Mouse (Mus musculus) heart, embryonic 15.5 days (tissue): ENCODE results near the gene Ncf4. TPM values are rescaled to one million over a fixed set of nuclear protein-coding genes. Genes with fewer than 3 reads are reported as not detected.
"Not testable (repeated sequence)": the region's sequence is repeated elsewhere in the genome, so short reads cannot be mapped to it uniquely, and the experiment has no call there.

ENCODE experiments used
- ATAC-seq: fragments of 200-750 bp; cut with Nextera tagmentation; replicated peaks from 2 replicates; pipeline ENCODE4 v1.8.0; 2017; ENCODE audit warnings: low read depth, moderate TSS enrichment; ENCODE audit not compliant: insufficient number of reproducible peaks, insufficient read depth, low FRiP score
- H3K27ac ChIP-seq: fragments of 300-500 bp; sonication (generic); 2 replicates; pipeline ENCODE4 v1.5.1; 2015; ENCODE audit warnings: mild to moderate bottlenecking, inconsistent platforms
- H3K27me3 ChIP-seq: fragments of 300-500 bp; sonication (generic); 2 replicates; pipeline ENCODE4 v1.6.1; 2015; ENCODE audit warnings: inconsistent platforms
- H3K36me3 ChIP-seq: fragments of 300-500 bp; sonication (generic); 2 replicates; pipeline ENCODE4 v1.6.1; 2015; ENCODE audit warnings: mild to moderate bottlenecking, inconsistent platforms
- H3K4me1 ChIP-seq: fragments of 300-500 bp; sonication (generic); replicated peaks from 2 replicates; pipeline ENCODE4 v1.6.1; 2015; ENCODE audit warnings: inconsistent platforms
- H3K4me2 ChIP-seq: fragments of 300-500 bp; sonication (generic); 2 replicates; pipeline ENCODE4 v1.6.1; 2015; ENCODE audit warnings: inconsistent platforms, mild to moderate bottlenecking, moderate library complexity
- H3K4me3 ChIP-seq: fragments of 300-500 bp; sonication (generic); 2 replicates; pipeline ENCODE4 v1.5.1; 2015; ENCODE audit warnings: mild to moderate bottlenecking, inconsistent platforms
- H3K9ac ChIP-seq: fragments of 300-500 bp; sonication (generic); 2 replicates; pipeline ENCODE4 v1.6.1; 2015; ENCODE audit warnings: mild to moderate bottlenecking, inconsistent platforms
- H3K9me3 ChIP-seq: fragments of 300-500 bp; sonication (generic); replicated peaks from 2 replicates; pipeline ENCODE4 v1.6.1; 2016; ENCODE audit warnings: inconsistent platforms
- WGBS: fragments of 180-500 bp; shearing (Covaris S2); methylation state at CpG from one replicate; pipeline ENCODE4 v1.1.7; 2015; ENCODE audit warnings: mixed read lengths; 5-methylcytosine and 5-hydroxymethylcytosine counted together
- polyA plus RNA-seq: library from polyadenylated mRNA; unstranded; fragments of >200 nt; fragmentation: Nextera tagmentation; extraction: Ambion mirVana; gene quantifications from 2 replicates; pipeline ENCODE4 v1.2.1, GENCODE M21; 2015

Gene Ncf4
- polyA plus RNA-seq, 1 experiment from 2014 or later = 4.0 TPM

GRCm38 (mm10) chr15:78257326-78258050, 12.9 kb downstream of the Ncf4 start:
- no peak overlapping the region for H3K9ac ChIP-seq
- H3K27me3 ChIP-seq = peaks cover 28% of the 10 kb centered on the region
- no peak; the same call in 1 of the 2 replicates for ATAC-seq
- H3K36me3 ChIP-seq = no peaks in the 10 kb centered on the region
- H3K9me3 ChIP-seq = no peaks in the 10 kb centered on the region
- 30% methylated on average over 7 of the region's 7 CpGs for WGBS
- H3K4me1 ChIP-seq = peaks cover 11% of the 10 kb centered on the region
- peak overlapping the region; percentile 51; the same call in 1 of the 2 replicates for H3K27ac ChIP-seq
- H3K4me3 ChIP-seq = no peak overlapping the region
- no peak overlapping the region for H3K4me2 ChIP-seq

- H3K27ac ChIP-seq = peak overlapping the region; percentile 51; the same call in 1 of the 2 replicates
- H3K4me2 ChIP-seq = no peak overlapping the region
- ATAC-seq = 0 out of 2 replicates have a peak, but pooled peaks have one; percentile 37
Observed at GRCm38 (mm10) chr15:78258246-78258865, 13.8 kb downstream of the Ncf4 start.

GRCm38 (mm10) chr15:78260668-78261333, 16.2 kb downstream of the Ncf4 start:
- Histone ChIP-seq H3K27me3 (no peaks in the 10 kb centered on the region; the same call in 1 of the 2 replicates), H3K36me3 (no peaks in the 10 kb centered on the region), H3K4me1 (peaks cover 11% of the 10 kb centered on the region), H3K4me3 (no peak overlapping the region), H3K4me2 (no peak overlapping the region), H3K9ac (no peak overlapping the region), H3K27ac (no peak overlapping the region), H3K9me3 (no peaks in the 10 kb centered on the region)
- no peak for ATAC-seq
- WGBS = 62% methylated on average over 13 of the region's 13 CpGs

More at GRCm38 (mm10) chr15:78258246-78258865, 13.8 kb downstream of the Ncf4 start:
- Histone ChIP-seq H3K27me3 (peaks cover 24% of the 10 kb centered on the region), H3K4me1 (peaks cover 11% of the 10 kb centered on the region), H3K36me3 (no peaks in the 10 kb centered on the region), H3K9ac (no peak overlapping the region), H3K9me3 (no peaks in the 10 kb centered on the region), H3K4me3 (no peak overlapping the region)
- 52% methylated on average over 10 of the region's 10 CpGs for WGBS

- Histone ChIP-seq H3K27ac (no peak overlapping the region), H3K4me3 (no peak overlapping the region), H3K27me3 (no peaks in the 10 kb centered on the region), H3K36me3 (no peaks in the 10 kb centered on the region), H3K4me2 (no peak overlapping the region), H3K9ac (no peak overlapping the region), H3K9me3 (no peaks in the 10 kb centered on the region), H3K4me1 (peaks cover 5% of the 10 kb centered on the region)
- 67% methylated on average over 3 of the region's 3 CpGs for WGBS
- no peak for ATAC-seq
Observed at GRCm38 (mm10) chr15:78263286-78263685, 18.7 kb downstream of the Ncf4 start.

DNA sequence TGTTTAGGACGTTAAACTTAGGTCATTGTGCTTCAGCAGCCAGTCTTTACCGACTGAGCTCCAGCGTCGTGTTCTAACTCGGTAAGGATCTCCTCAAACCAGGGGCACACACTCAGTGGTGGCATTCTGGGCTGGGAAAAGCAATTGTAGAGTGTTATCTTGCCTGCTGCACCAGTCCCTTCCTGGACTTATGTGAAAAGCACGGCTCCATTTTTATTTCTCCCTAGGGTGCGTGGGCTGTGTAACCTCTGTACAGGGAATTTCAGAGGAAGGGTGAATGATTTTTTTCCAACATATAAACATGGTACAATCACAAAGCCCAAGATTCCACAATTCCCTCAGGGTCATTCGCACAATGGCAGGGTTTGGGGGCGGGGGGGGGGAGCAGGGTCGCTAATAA, 22.8 kb downstream of the Ncf4 start:
- 68% methylated on average over 10 of the region's 10 CpGs for WGBS
- H3K27ac ChIP-seq = no peak overlapping the region
- no peaks in the 10 kb centered on the region for H3K4me1 ChIP-seq
- no peak overlapping the region for H3K4me3 ChIP-seq
- no peak overlapping the region for H3K9ac ChIP-seq
- no peak for ATAC-seq
- H3K36me3 ChIP-seq = no peaks in the 10 kb centered on the region
- H3K27me3 ChIP-seq = no peaks in the 10 kb centered on the region
- H3K4me2 ChIP-seq = no peak overlapping the region
- H3K9me3 ChIP-seq = no peaks in the 10 kb centered on the region

DNA sequence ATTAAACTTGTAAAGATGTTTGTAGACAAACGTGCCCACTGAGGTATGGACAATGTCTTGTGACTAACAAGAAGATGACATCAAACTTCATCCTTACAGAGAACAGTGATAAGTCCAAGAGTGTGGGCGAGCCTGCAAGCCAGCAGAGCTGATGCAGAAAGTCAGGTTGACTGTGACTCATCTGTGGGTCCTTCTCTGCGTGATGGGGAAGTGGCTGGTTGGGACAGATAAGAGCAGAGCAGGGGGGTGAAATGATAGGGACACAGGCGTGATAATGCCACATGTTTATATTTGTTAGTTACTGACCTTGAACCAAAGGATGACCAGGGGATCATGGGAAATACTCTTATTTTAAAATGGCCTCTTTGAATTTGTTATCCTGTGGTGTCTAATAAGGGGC, 23.3 kb downstream of the Ncf4 start:
- 0 out of 2 replicates have a peak, but pooled peaks have one; percentile 43 for ATAC-seq
- no peaks in the 10 kb centered on the region for H3K9me3 ChIP-seq
- H3K4me3 ChIP-seq = no peak overlapping the region
- H3K4me2 ChIP-seq = no peak overlapping the region
- 26% methylated on average over 4 of the region's 4 CpGs for WGBS
- no peaks in the 10 kb centered on the region for H3K4me1 ChIP-seq
- no peaks in the 10 kb centered on the region for H3K36me3 ChIP-seq
- H3K27me3 ChIP-seq = no peaks in the 10 kb centered on the region
- H3K27ac ChIP-seq = no peak overlapping the region
- no peak overlapping the region for H3K9ac ChIP-seq

DNA sequence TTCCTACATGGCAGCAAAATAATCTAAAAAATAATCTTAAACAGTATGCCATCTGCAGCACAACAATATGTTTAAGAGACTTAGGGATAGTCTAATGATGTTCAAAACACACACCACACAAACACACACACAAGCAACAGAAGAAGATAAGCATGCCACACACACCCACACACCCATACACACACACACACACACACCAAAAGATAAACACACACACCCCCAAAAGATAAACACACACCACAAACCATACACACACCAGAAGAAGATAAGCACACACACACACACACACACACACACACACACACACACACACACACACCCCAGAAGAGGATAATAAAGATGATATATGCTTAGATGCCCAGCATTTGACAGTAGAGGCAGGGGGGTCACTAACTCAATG, 26.6 kb downstream of the Ncf4 start:
- no peak overlapping the region for H3K27ac ChIP-seq
- H3K4me3 ChIP-seq = no peak overlapping the region
- no peak overlapping the region for H3K9ac ChIP-seq
- H3K4me2 ChIP-seq = no peak overlapping the region
- H3K27me3 ChIP-seq = no peaks in the 10 kb centered on the region
- ATAC-seq = no peak
- H3K9me3 ChIP-seq = no peaks in the 10 kb centered on the region
- H3K36me3 ChIP-seq = no peaks in the 10 kb centered on the region
- H3K4me1 ChIP-seq = no peaks in the 10 kb centered on the region

DNA sequence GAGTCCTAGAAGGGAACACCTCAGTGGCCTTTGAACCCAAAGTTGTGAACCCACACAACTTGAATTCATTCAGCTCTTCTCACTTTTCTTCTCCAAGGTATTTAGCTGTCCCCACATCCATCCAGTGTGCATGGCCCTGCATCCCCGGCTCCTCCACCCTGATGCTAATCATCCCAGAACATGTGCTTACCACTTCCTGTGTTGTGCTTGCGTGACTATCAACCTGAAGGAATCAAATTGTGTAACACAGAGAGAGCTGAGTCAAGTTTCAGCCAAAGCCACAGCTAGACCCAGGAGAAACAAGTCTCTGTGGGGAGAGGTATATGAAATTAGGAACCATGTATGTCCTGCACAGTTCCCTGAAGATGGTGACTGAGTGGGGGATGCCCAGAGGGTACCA, 33.7 kb downstream of the Ncf4 start:
- no peaks in the 10 kb centered on the region for H3K9me3 ChIP-seq
- 62% methylated on average over 2 of the region's 2 CpGs for WGBS
- H3K9ac ChIP-seq = no peak overlapping the region
- H3K27me3 ChIP-seq = no peaks in the 10 kb centered on the region
- H3K27ac ChIP-seq = no peak overlapping the region
- ATAC-seq = no peak
- no peaks in the 10 kb centered on the region for H3K4me1 ChIP-seq
- H3K36me3 ChIP-seq = no peaks in the 10 kb centered on the region
- H3K4me2 ChIP-seq = no peak overlapping the region
- H3K4me3 ChIP-seq = no peak overlapping the region

DNA sequence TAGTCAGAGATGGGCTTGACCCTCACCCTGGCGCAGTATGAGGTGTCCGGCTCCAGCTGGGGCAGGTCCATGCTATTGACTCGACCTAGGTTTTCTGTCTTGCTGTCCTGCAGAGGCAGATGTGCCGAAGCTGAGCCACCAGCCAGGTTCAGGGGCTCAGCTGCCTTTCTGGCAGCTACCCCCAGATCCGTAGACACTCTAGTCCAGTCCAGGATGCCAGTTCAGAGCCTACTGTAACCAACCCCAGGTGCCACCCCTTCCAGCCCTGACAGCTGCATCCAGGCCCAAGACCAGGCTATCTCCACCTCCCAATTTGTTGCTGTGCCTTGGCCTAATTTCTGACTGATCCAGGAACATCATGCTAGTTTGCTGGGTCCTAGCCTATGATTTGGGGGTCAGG, 43.3 kb downstream of the Ncf4 start:
- ATAC-seq = no peak
- WGBS = 82% methylated on average over 5 of the region's 5 CpGs

GRCm38 (mm10) chr15:78289775-78290174, 45.2 kb downstream of the Ncf4 start:
- not testable (repeated sequence) for H3K4me1 ChIP-seq, H3K36me3 ChIP-seq, H3K9me3 ChIP-seq, H3K4me3 ChIP-seq, H3K4me2 ChIP-seq, H3K9ac ChIP-seq, H3K27me3 ChIP-seq, H3K27ac ChIP-seq, ATAC-seq
- 48% methylated on average over 5 of the region's 5 CpGs for whole genome bisulfite sequencing

More for the DNA sequence above, 43.3 kb downstream of the Ncf4 start:
- H3K4me2 ChIP-seq = no peak overlapping the region
- no peak overlapping the region for H3K27ac ChIP-seq
- peaks cover 3% of the 10 kb centered on the region; the same call in 1 of the 2 replicates for H3K4me1 ChIP-seq
- no peaks in the 10 kb centered on the region for H3K36me3 ChIP-seq
- H3K27me3 ChIP-seq = no peaks in the 10 kb centered on the region
- no peak overlapping the region for H3K9ac ChIP-seq
- H3K4me3 ChIP-seq = no peak overlapping the region
- H3K9me3 ChIP-seq = no peaks in the 10 kb centered on the region

DNA sequence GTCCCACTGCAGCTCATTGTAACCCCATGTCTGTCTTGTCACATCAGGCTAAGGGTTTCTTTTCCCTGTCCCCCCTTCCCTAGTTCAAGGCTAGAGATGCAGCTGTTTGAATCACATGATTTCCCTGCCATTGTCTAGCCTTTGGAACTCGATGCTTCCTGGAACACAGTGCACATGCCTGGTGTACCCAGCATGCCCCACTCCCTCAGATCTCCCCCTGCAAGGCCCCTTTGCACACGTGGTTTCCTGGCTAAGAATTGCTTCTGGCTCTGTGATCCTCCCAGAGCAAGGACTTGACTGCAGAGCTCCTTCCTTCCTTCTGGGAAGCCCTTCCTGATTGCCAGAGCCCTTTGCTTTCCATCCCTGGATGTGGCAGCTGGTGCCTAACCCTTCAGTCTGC, 48.6 kb downstream of the Ncf4 start:
- 0 out of 2 replicates have a peak, but pooled peaks have one; percentile 47 for ATAC-seq
- H3K4me2 ChIP-seq, H3K4me3 ChIP-seq, H3K27ac ChIP-seq, H3K27me3 ChIP-seq, H3K9ac ChIP-seq, H3K9me3 ChIP-seq, H3K4me1 ChIP-seq, H3K36me3 ChIP-seq: not testable (repeated sequence)
- 11% methylated on average over 2 of the region's 2 CpGs for WGBS
